Mouse (Mus musculus) neural tube, embryonic 13.5 days (tissue): ENCODE results near the gene Mbnl2. TPM values are rescaled to one million over a fixed set of nuclear protein-coding genes. Genes with fewer than 3 reads are reported as not detected.
A peak's percentile ranks its signal among the peaks of the same experiment; 100 is the strongest.

Experiments
- ATAC-seq: fragments of 200-750 bp; cut with Nextera tagmentation; 2 replicates; pipeline ENCODE4 v1.8.0; 2017; ENCODE audit warnings: low read depth, mild to moderate bottlenecking, moderate TSS enrichment, moderate library complexity
- H3K27ac ChIP-seq: fragments of 300-500 bp; sonication (generic); replicated peaks from 2 replicates; pipeline ENCODE4 v1.5.1; 2015; ENCODE audit warnings: moderate library complexity, mild to moderate bottlenecking, inconsistent platforms
- H3K27me3 ChIP-seq: fragments of 300-500 bp; sonication (generic); 2 replicates; pipeline ENCODE4 v1.6.1; 2015; ENCODE audit warnings: mild to moderate bottlenecking, inconsistent platforms
- H3K36me3 ChIP-seq: fragments of 300-500 bp; sonication (generic); 2 replicates; pipeline ENCODE4 v1.6.1; 2015; ENCODE audit warnings: mild to moderate bottlenecking, inconsistent platforms
- H3K4me1 ChIP-seq: fragments of 300-500 bp; sonication (generic); replicated peaks from 2 replicates; pipeline ENCODE4 v1.6.1; 2015; ENCODE audit warnings: inconsistent platforms
- H3K4me2 ChIP-seq: fragments of 300-500 bp; sonication (generic); 2 replicates; pipeline ENCODE4 v1.6.1; 2015; ENCODE audit warnings: inconsistent platforms, mild to moderate bottlenecking, moderate library complexity
- H3K4me3 ChIP-seq: fragments of 300-500 bp; sonication (generic); 2 replicates; pipeline ENCODE4 v1.5.1; 2015; ENCODE audit warnings: mild to moderate bottlenecking, inconsistent platforms
- H3K9ac ChIP-seq: fragments of 300-500 bp; sonication (generic); 2 replicates; pipeline ENCODE4 v1.6.1; 2015; ENCODE audit warnings: moderate library complexity, mild to moderate bottlenecking, inconsistent platforms
- H3K9me3 ChIP-seq: fragments of 300-500 bp; sonication (generic); 2 replicates; pipeline ENCODE4 v1.6.1; 2016; ENCODE audit warnings: inconsistent platforms
- WGBS: fragments of 180-500 bp; shearing (Covaris S2); methylation state at CpG from one replicate; pipeline ENCODE4 v1.1.7; 2015; 5-methylcytosine and 5-hydroxymethylcytosine counted together
- polyA plus RNA-seq: library from polyadenylated mRNA; unstranded; fragments of >200 nt; fragmentation: Nextera tagmentation; extraction: Ambion mirVana; gene quantifications from 2 replicates; pipeline ENCODE4 v1.2.1, GENCODE M21; 2015

The Mbnl2 gene
- polyA plus RNA-seq, 1 experiment from 2014 or later, result 39.4 TPM

GRCm38 (mm10) chr14:120261606-120262005 lies 13.9 kb upstream of the Mbnl2 start:
- no peak overlapping the region for H3K4me2 ChIP-seq

GRCm38 (mm10) chr14:120262660-120263379 lies 12.6 kb upstream of the Mbnl2 start:
- no peaks in the 10 kb centered on the region for H3K4me1 ChIP-seq
- H3K9ac ChIP-seq, result no peak overlapping the region
- H3K27ac ChIP-seq, result no peak overlapping the region
- H3K9me3 ChIP-seq, result no peaks in the 10 kb centered on the region
- no peak overlapping the region for H3K4me3 ChIP-seq
- H3K27me3 ChIP-seq, result no peaks in the 10 kb centered on the region
- H3K4me2 ChIP-seq, result no peak overlapping the region
- 89% methylated on average over 14 of the region's 14 CpGs for WGBS
- no peak for ATAC-seq
- H3K36me3 ChIP-seq, result no peaks in the 10 kb centered on the region

More at GRCm38 (mm10) chr14:120261606-120262005, 13.9 kb upstream of the Mbnl2 start:
- no peak for ATAC-seq
- Histone ChIP-seq H3K4me1 (no peaks in the 10 kb centered on the region), H3K36me3 (no peaks in the 10 kb centered on the region), H3K9ac (no peak overlapping the region), H3K4me3 (no peak overlapping the region), H3K9me3 (no peaks in the 10 kb centered on the region), H3K27me3 (no peaks in the 10 kb centered on the region), H3K27ac (no peak overlapping the region)
- 89% methylated on average over 11 of the region's 11 CpGs for WGBS

GRCm38 (mm10) chr14:120263380-120264135 lies 11.9 kb upstream of the Mbnl2 start:
- Histone ChIP-seq H3K4me3 (no peak overlapping the region), H3K36me3 (no peaks in the 10 kb centered on the region), H3K27me3 (no peaks in the 10 kb centered on the region), H3K4me1 (no peaks in the 10 kb centered on the region), H3K9ac (no peak overlapping the region), H3K4me2 (no peak overlapping the region), H3K9me3 (no peaks in the 10 kb centered on the region), H3K27ac (no peak overlapping the region)
- ATAC-seq, result no peak
- WGBS, result 79% methylated on average over 11 of the region's 11 CpGs

GRCm38 (mm10) chr14:120265886-120266285 lies 9.6 kb upstream of the Mbnl2 start:
- no peak overlapping the region for H3K9ac ChIP-seq
- no peak for ATAC-seq

GRCm38 (mm10) chr14:120267130-120267529 lies 8.3 kb upstream of the Mbnl2 start:
- whole genome bisulfite sequencing, result 95% methylated on average over 4 of the region's 4 CpGs
- Histone ChIP-seq H3K9me3 (no peaks in the 10 kb centered on the region), H3K36me3 (no peaks in the 10 kb centered on the region), H3K4me2 (no peak overlapping the region), H3K9ac (no peak overlapping the region), H3K4me1 (no peaks in the 10 kb centered on the region), H3K27ac (no peak overlapping the region), H3K4me3 (no peak overlapping the region), H3K27me3 (no peaks in the 10 kb centered on the region)
- no peak for ATAC-seq

More at GRCm38 (mm10) chr14:120265886-120266285, 9.6 kb upstream of the Mbnl2 start:
- Histone ChIP-seq H3K27me3 (no peaks in the 10 kb centered on the region), H3K27ac (no peak overlapping the region), H3K36me3 (no peaks in the 10 kb centered on the region), H3K4me1 (no peaks in the 10 kb centered on the region), H3K4me3 (no peak overlapping the region), H3K4me2 (no peak overlapping the region), H3K9me3 (no peaks in the 10 kb centered on the region)

GRCm38 (mm10) chr14:120270031-120270430 lies 5.4 kb upstream of the Mbnl2 start:
- WGBS, result 75% methylated on average over 3 of the region's 3 CpGs
- Histone ChIP-seq H3K36me3 (no peaks in the 10 kb centered on the region), H3K27ac (no peak overlapping the region), H3K4me3 (no peak overlapping the region), H3K27me3 (no peaks in the 10 kb centered on the region; the same call in 1 of the 2 replicates), H3K9me3 (no peaks in the 10 kb centered on the region), H3K9ac (no peak overlapping the region), H3K4me1 (peaks cover 8% of the 10 kb centered on the region), H3K4me2 (no peak overlapping the region)
- no peak for ATAC-seq

GRCm38 (mm10) chr14:120270633-120271032 lies 4.8 kb upstream of the Mbnl2 start:
- ATAC-seq, result no peak

GRCm38 (mm10) chr14:120271096-120271495 lies 4.4 kb upstream of the Mbnl2 start:
- H3K27me3 ChIP-seq, result no peaks in the 10 kb centered on the region; the same call in 1 of the 2 replicates
- no peaks in the 10 kb centered on the region for H3K36me3 ChIP-seq
- H3K4me1 ChIP-seq, result peaks cover 9% of the 10 kb centered on the region
- H3K27ac ChIP-seq, result no peak overlapping the region
- ATAC-seq, result no peak
- no peak overlapping the region for H3K4me3 ChIP-seq
- no peaks in the 10 kb centered on the region for H3K9me3 ChIP-seq
- no peak overlapping the region for H3K9ac ChIP-seq
- H3K4me2 ChIP-seq, result no peak overlapping the region
- WGBS, result 91% methylated on average over 8 of the region's 8 CpGs

More at GRCm38 (mm10) chr14:120270633-120271032, 4.8 kb upstream of the Mbnl2 start:
- Histone ChIP-seq H3K9ac (no peak overlapping the region), H3K4me3 (no peak overlapping the region), H3K4me1 (peaks cover 9% of the 10 kb centered on the region), H3K9me3 (no peaks in the 10 kb centered on the region), H3K27ac (no peak overlapping the region), H3K36me3 (no peaks in the 10 kb centered on the region), H3K27me3 (no peaks in the 10 kb centered on the region; the same call in 1 of the 2 replicates), H3K4me2 (no peak overlapping the region)
- 84% methylated on average over 4 of the region's 4 CpGs for WGBS

- H3K4me3 ChIP-seq, result no peak overlapping the region
- H3K9me3 ChIP-seq, result no peaks in the 10 kb centered on the region
- no peak overlapping the region for H3K4me2 ChIP-seq
- no peaks in the 10 kb centered on the region; the same call in 1 of the 2 replicates for H3K27me3 ChIP-seq
- H3K36me3 ChIP-seq, result no peaks in the 10 kb centered on the region
- peaks cover 35% of the 10 kb centered on the region for H3K4me1 ChIP-seq
- H3K9ac ChIP-seq, result no peak overlapping the region
- ATAC-seq, result no peak
- WGBS, result 63% methylated on average over 5 of the region's 5 CpGs
- no peak overlapping the region for H3K27ac ChIP-seq
These were observed 1.7 kb upstream of the Mbnl2 start for GRCm38 (mm10) chr14:120273766-120274165.

GRCm38 (mm10) chr14:120274746-120275145 lies 723 bp upstream of the Mbnl2 start:
- Histone ChIP-seq H3K36me3 (no peaks in the 10 kb centered on the region), H3K27me3 (no peaks in the 10 kb centered on the region; the same call in 1 of the 2 replicates), H3K4me3 (peak overlapping the region; percentile 58), H3K9me3 (no peaks in the 10 kb centered on the region), H3K4me1 (peaks cover 45% of the 10 kb centered on the region), H3K9ac (peak overlapping the region; percentile 72), H3K27ac (peak overlapping the region; percentile 89), H3K4me2 (peak overlapping the region; percentile 72)
- WGBS, result 42% methylated on average over 5 of the region's 5 CpGs
- no peak for ATAC-seq

GRCm38 (mm10) chr14:120276343-120277080 lies 1.0 kb downstream of the Mbnl2 start:
- Histone ChIP-seq H3K36me3 (no peaks in the 10 kb centered on the region), H3K4me3 (peak overlapping the region; percentile 58), H3K9me3 (no peaks in the 10 kb centered on the region), H3K27ac (peak overlapping the region; percentile 89), H3K4me2 (peak overlapping the region; percentile 72), H3K9ac (peak overlapping the region; percentile 72), H3K4me1 (peaks cover 54% of the 10 kb centered on the region), H3K27me3 (no peaks in the 10 kb centered on the region; the same call in 1 of the 2 replicates)
- 26% methylated on average over 10 of the region's 10 CpGs for WGBS
- no peak for ATAC-seq
